Mouse (Mus musculus) erythroblast, embryonic 14.5 days (primary cell): Measurements from ENCODE around the gene Eif5a. TPM values are rescaled to one million over a fixed set of nuclear protein-coding genes. Genes with fewer than 3 reads are reported as not detected.

Experiments
- H3K27me3 ChIP-seq: 2 replicates; pipeline ENCODE4 v1.6.1; 2012; ENCODE audit warnings: inconsistent platforms; ENCODE audit not compliant: control insufficient read depth
- H3K36me3 ChIP-seq: 2 replicates; pipeline ENCODE4 v1.6.1; 2012; ENCODE audit warnings: mild to moderate bottlenecking, inconsistent platforms; ENCODE audit not compliant: control insufficient read depth
- H3K4me1 ChIP-seq: 2 replicates; pipeline ENCODE4 v1.6.1; 2012; ENCODE audit warnings: inconsistent platforms; ENCODE audit not compliant: control insufficient read depth
- H3K4me3 ChIP-seq: replicated peaks from 2 replicates; pipeline ENCODE3; 2012; ENCODE audit warnings: moderate library complexity, mild to moderate bottlenecking, inconsistent platforms
- H3K9me3 ChIP-seq: 2 replicates; pipeline ENCODE4 v1.6.1; 2012; ENCODE audit warnings: low read length, inconsistent platforms, mixed read lengths; ENCODE audit not compliant: control insufficient read depth
- GATA1 ChIP-seq: IDR thresholded peaks from 2 replicates; pipeline ENCODE4 v1.6.1; 2012; ENCODE audit warnings: low read length, inconsistent platforms, mixed read lengths
- TAL1 ChIP-seq: IDR thresholded peaks from 3 replicates; pipeline ENCODE4 v1.6.1; 2012; ENCODE audit warnings: low read length, inconsistent platforms, mixed read lengths
- polyA plus RNA-seq: library from polyadenylated mRNA; stranded (reverse); fragments of >175 nt; gene quantifications from 2 replicates; pipeline ENCODE4 v1.2.3, GENCODE M21; 2012

The Eif5a gene
- 295 and 310 TPM in 2 replicates for polyA plus RNA-seq

DNA sequence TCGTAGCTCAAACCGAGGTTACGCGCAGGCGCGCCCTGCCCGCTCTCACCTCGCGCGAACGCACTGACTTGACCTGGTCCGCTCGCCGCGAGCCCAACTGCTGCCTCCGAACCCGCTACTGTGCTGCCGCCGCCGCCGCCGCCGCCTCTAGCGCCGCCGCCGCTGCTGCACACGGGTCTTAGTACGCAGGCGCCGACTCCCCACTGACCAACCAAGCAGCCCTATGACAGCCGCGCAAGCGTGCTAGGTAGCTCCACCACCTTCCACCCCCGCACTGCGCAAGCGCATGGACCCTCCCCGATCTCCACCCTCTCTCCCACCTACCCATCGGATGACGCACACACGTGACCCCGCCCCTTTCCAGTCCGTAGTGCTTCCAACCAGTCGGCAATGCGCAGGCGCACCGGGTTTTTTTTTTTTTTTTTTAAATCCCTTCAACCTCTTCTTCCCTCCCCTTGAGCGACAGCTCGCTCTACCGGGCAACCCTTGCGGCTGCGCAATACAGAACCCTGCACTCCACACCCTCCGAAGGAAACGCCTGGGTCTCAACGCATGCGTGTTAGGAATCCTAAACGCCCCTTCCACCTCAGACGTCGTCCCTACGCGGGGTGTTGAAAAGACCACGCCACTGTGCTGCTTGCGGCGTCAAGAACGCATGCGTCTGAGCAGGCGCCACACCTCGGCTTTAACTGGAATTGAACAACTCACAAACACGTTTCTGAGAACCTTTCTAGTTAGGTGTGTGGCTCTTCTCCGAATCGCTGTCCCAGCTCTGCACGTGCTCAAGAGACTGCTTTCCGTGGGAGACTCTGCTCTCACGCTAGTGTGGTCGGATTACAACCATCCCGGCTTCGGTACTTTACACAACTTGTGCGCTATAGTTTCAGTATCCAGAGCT is at the start of gene Eif5a:
Gene Eif5a (minus strand): TSS at position 845 of the 898 bp plus-strand sequence.
- H3K9me3 ChIP-seq, result no peaks in the 10 kb centered on the region
- H3K4me3 ChIP-seq, result peak within 1 kb of the TSS; percentile 96
- H3K27me3 ChIP-seq, result no peaks in the 10 kb centered on the region
- TF ChIP-seq GATA1, result no peak
- TF ChIP-seq TAL1, result no peak
- peaks cover 68% of the 10 kb centered on the region for H3K4me1 ChIP-seq
- H3K36me3 ChIP-seq, result peaks cover 36% of the 10 kb centered on the region

DNA sequence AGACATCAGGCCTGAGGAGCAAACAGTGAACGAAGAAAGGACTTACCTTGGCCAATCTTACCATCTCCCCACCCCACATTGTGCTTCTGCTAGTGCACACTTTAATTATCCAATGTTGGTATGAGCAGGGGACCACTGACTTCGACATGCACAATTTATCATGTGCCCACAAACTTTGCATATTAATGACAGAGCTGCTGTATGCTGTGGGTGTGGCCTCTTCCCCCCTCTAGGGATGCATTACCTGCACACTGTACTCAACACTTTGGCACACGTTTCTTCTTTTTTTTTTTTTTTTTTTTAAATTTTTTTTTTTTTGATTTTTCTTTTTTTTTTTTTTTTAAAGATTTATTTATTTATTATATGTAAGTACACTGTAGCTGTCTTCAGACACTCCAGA is 49.0 kb upstream of the Eif5a start:
- H3K4me3 ChIP-seq, result no peak overlapping the region
- TF ChIP-seq TAL1 (no peak), GATA1 (no peak)
- peaks cover 75% of the 10 kb centered on the region for H3K36me3 ChIP-seq

DNA sequence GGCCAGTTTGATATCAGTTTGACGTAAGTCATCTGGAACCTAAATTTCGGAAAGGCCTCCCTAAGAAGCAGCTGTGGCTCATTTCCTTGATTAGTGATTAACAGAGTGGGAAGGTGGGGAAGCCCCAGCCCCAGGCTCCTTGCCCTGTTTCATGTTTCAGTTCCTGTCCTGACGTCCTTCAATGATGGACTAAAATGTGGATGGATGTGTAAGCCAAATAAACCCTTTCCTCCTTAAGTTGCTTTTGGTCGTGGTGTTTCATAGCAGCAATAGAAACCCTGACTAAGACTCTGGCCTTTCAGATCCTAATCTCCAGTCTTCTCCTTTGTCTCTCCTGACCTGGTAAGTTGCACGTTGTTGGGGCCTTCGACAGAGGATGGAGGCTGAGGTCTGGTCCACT is 48.5 kb upstream of the Eif5a start:
- H3K27me3 ChIP-seq, result peaks cover 30% of the 10 kb centered on the region
- peaks cover 16% of the 10 kb centered on the region for H3K9me3 ChIP-seq
- peaks cover 69% of the 10 kb centered on the region for H3K36me3 ChIP-seq
- TF ChIP-seq GATA1, result no peak
- no peak for TF ChIP-seq TAL1
- H3K4me1 ChIP-seq, result peaks cover 16% of the 10 kb centered on the region
- H3K4me3 ChIP-seq, result no peak overlapping the region

More for the DNA sequence above, 49.0 kb upstream of the Eif5a start:
- peaks cover 12% of the 10 kb centered on the region for H3K4me1 ChIP-seq
- peaks cover 24% of the 10 kb centered on the region for H3K27me3 ChIP-seq
- peaks cover 13% of the 10 kb centered on the region for H3K9me3 ChIP-seq

DNA sequence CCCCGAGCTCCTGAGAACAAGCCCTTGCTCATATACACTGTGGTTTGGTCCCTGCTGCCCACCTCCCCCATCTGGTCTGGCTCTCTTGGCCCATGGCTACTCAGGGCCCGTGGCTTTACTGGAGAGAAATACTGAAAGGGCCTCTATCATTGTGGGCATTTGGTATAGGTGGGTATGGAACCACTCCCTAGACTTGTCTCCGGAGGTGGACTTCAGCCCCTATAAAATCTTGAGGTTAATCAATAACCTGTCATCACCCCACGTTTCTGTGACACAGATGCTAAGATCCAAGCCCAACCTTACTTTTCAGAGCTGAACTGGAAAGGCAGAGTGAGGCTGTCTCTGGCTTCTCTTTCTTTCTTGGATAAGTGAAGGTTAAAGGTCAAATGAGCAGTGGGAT is 47.0 kb upstream of the Eif5a start:
- TF ChIP-seq TAL1 (no peak), GATA1 (no peak)
- Histone ChIP-seq H3K36me3 (peaks cover 55% of the 10 kb centered on the region), H3K27me3 (peaks cover 44% of the 10 kb centered on the region), H3K4me3 (no peak overlapping the region), H3K4me1 (peaks cover 17% of the 10 kb centered on the region), H3K9me3 (peaks cover 24% of the 10 kb centered on the region)

DNA sequence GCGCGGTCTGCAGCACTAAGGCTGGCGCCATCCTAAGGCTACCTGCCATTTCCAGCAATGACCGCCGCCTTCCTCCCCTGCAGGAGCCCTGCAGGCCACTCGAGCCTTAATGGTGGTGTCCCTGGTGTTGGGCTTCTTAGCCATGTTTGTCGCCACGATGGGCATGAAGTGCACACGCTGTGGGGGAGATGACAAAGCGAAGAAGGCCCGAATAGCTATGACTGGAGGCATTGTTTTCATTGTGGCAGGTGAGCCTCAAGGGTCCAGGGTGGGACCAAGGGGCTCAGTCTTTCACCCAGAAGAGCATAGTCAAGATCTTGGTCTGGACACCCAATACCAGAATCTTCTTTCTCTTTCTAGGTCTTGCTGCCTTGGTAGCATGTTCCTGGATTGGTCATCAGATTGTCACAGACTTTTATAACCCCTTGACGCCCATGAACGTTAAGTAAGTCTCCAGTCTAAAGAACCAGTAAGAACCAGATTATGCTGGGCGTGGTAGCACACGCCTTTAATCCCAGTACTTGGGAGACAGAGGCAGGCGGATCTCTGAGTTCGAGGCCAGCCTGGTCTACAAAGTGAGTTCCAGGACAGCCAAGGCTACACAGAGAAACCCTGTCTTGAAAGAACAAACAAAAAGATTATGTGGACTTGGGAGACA is 45.2 kb upstream of the Eif5a start:
- Histone ChIP-seq H3K9me3 (peaks cover 27% of the 10 kb centered on the region), H3K4me1 (peaks cover 17% of the 10 kb centered on the region), H3K36me3 (peaks cover 38% of the 10 kb centered on the region), H3K27me3 (peaks cover 62% of the 10 kb centered on the region), H3K4me3 (peak overlapping the region; percentile 39)
- TF ChIP-seq GATA1, result no peak
- no peak for TF ChIP-seq TAL1

DNA sequence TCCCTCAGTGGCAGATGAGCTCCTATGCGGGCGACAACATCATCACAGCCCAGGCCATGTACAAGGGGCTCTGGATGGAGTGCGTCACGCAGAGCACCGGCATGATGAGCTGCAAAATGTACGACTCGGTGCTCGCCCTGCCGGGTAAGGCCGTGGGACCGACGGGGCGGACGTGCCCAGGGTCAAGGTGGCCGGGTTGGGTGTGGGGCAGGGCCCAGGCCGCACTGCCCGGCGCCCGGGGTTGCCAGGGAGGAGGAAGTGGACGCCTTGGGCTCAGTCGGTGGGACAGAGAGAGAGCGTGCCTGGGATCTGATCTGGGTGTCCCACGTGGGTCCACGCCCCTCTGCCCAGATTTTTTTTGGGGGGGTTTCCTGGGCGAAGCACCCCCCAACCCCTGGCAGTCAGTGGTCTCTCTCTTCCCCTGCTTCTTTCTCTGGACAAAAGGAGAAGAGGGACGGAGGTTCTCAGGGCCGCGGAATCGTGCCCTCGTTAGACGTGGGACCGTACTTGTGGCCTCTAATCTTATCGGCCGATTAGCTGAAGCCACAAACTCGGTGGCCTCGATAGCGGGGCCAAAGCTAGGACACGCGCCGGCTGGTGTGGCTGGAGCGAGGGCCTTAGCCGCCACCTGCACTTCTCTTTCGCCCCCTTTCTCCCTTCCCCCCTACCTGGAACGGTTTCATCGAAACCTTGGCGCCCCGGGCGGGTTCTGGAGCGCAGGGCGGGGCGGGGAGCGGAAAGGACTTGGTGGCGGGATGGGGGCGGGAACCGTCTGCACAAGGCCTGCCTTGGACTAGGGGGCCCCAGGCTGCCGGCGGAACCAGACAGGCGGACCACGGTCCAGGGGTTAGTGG is 44.5 kb upstream of the Eif5a start:
- TF ChIP-seq TAL1 (no peak), GATA1 (no peak)
- H3K36me3 ChIP-seq, result peaks cover 30% of the 10 kb centered on the region
- peaks cover 27% of the 10 kb centered on the region for H3K9me3 ChIP-seq
- peaks cover 70% of the 10 kb centered on the region for H3K27me3 ChIP-seq
- H3K4me3 ChIP-seq, result peak overlapping the region; percentile 39
- peaks cover 17% of the 10 kb centered on the region for H3K4me1 ChIP-seq

DNA sequence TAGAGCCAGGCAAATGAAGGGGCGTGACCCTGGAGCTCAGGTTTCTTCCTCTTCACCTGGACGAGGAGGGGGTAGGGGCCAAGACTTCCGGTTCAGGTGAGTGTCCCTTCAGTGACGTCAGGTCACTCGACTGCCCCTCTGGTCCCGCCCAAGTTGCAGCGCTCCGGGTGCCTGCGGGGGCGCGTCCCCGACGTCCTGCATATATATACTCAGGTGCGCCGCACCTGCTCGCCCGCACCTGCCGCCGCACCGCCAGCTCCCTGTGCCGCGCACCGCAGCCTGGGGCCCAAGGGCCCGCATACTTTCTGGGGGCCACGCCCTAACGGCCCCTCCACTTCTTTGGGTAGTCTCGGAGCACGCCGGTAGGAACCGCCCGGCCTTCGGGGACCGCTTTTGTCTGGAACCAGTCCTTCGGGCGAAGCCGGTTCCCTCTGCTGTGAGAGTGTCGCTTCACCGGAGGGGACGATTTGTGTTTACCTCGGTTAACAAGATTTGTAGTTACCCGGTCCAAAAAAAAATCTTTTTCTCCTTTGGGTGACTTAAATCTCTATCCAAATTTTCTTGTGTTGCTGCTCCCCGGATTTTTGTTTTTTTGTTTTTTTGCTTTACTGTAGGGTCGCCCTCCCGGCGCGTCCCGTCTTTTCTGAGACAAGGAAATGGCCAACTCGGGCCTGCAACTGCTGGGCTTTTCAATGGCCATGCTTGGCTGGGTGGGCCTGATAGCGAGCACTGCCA is 43.7 kb upstream of the Eif5a start:
- peaks cover 27% of the 10 kb centered on the region for H3K9me3 ChIP-seq
- TF ChIP-seq TAL1, result no peak
- no peak for TF ChIP-seq GATA1
- peaks cover 78% of the 10 kb centered on the region for H3K27me3 ChIP-seq
- H3K4me1 ChIP-seq, result peaks cover 17% of the 10 kb centered on the region
- H3K36me3 ChIP-seq, result peaks cover 26% of the 10 kb centered on the region
- H3K4me3 ChIP-seq, result peak overlapping the region; percentile 39

DNA sequence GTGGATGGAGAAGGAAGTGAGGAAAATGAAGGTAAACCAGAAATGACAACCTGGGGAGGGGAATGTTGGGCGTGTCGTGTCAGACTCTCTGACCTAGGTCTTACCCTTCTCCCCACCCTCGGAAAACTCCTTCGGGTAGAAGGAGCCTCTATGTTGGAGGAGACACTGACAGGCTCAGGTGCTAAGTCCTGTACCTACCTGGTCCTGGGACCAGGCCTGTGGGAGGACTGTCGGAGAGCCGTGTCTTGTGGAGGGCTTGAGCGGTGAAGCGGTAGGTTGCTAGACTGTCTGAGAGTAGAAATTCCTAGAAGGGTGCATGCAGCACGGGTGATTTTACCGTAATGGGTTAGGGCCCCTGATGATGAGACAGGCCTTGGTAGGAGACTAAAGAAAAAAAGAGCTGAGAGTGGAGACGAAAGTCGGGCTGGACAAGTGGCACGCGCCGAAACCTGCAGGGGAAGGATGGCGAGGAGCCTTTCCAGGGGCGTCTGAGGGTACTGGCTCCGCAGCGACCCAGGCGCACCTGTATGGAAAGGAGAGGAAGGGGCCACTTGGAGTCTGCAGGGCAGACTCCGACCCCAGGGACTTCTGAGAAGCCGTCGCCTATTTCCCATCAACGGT is 43.0 kb upstream of the Eif5a start, which contains the start of gene Cldn7:
Gene Cldn7 (plus strand): TSS at position 130 of the 621 bp plus-strand sequence.
- TF ChIP-seq GATA1 (no peak), TAL1 (no peak)
- Histone ChIP-seq H3K4me3 (no peak within 1 kb of the TSS), H3K9me3 (peaks cover 27% of the 10 kb centered on the region), H3K36me3 (peaks cover 20% of the 10 kb centered on the region), H3K4me1 (peaks cover 17% of the 10 kb centered on the region), H3K27me3 (peaks cover 84% of the 10 kb centered on the region)
